Mouse (Mus musculus): ENCODE data around the gene Gm49450.

DNA sequence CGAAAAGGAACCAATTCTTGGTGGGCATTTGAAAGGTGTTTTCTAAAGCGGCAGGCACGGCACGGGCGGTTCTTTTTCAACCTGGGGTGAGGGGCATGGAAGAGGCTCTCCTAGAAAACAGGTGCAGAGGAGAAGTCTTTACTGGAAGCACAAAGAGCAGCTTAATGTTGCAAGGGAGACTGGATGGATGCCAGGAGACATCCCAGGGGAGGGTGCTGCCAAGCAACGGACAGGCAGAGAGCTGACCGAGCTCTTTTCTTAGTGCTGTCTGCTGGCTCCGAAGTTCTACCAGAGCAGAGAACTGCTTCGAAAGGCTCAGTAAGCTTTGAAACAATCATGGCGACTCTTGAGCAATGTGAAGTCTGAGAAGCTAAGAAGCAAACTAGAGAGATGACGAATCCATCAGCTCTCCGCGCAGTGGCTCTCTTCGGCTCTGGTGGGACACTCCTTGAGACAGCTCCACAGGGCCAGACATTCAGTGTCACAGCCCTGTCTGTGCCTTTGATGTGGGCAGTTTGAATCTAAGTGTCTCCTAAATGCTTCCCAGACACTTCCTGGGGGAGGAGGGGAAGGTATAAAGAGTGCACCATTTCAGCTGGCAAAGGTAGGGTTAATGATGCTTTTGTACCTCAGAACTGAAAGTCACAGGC lies 24.5 kb upstream of the Gm49450 start:
- no peak for TF ChIP-seq CTCF (IDR thresholded peaks at IDR 0.05; ENCODE audit: low read depth, low read length)
- TF ChIP-seq POLR2A (IDR thresholded peaks at IDR 0.05; ENCODE audit: borderline replicate concordance, low read depth, low read length), result no peak
